Mouse (Mus musculus): ENCODE data around the gene Baz1b.

Baz1b gene

DNA sequence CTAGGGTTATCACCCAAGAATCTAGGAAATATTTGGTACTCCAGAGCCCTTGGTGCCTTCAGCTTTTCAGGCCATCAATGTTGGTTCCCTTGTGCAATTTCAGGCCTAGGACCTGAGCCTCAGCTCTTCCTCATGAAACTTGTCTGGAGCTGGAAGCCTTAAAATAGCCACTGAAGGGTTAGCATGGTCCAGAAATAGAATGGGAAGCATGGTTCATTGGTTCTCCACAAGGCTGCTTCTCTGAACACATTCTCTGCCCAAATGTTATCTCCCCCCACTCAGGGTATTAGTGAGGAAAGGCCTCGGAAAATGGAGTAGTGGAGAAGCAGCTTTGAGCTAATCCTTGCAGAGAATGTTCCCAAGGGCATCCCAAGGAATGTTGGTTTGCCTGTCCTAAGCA is 54.4 kb downstream of the Baz1b start:
- WGBS = 38% methylated on average over 1 of the region's 1 CpGs

GRCm38 (mm10) chr5:135242136-135242535 is 55.1 kb downstream of the Baz1b start:
- WGBS = 82% methylated on average over 12 of the region's 12 CpGs

- WGBS = 80% methylated on average over 3 of the region's 3 CpGs
Observed at GRCm38 (mm10) chr5:135242608-135243007, 55.5 kb downstream of the Baz1b start.

DNA sequence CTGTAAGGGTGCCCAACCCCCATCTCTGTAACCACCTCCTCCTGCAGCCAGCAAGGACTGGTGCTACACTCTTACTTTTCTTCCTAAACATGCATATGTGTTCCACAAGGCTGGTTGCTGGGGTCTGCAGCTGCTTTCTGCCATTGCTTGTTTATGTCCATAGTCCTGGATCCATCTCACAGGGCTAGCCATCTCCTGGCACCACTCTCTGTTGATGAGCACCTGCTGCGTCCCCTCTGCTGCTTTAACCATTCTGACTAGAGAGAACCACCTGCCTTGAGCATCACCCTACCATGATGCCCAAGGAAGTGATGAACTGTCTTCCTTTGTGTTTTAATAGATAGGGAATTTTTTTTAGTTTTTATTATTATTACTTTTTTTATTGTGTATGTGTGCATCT is 56.1 kb downstream of the Baz1b start:
- WGBS = 95% methylated on average over 1 of the region's 1 CpGs

DNA sequence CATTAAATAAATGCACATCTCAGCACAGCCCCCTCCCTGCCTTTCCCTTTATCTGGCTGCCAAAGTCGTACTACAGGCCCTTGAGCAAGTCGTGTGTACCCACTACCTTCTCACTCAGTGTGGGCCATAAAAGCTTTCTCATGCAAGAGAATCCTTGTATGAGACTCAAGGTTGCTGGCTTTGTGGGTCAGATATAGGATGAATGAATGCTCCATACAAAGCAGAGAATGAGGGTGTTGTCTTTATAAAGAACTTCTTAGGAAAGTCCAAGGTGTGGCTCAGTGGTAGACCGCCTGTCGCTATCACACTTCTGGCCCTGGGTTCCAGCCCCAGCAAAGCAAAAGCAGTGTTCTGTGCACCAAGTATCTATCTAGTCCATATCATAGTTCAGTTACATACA is 59.5 kb downstream of the Baz1b start:
- 75% methylated on average over 4 of the region's 4 CpGs for whole genome bisulfite sequencing

GRCm38 (mm10) chr5:135247337-135247736 is 60.3 kb downstream of the Baz1b start:
- WGBS = 67% methylated on average over 9 of the region's 9 CpGs

GRCm38 (mm10) chr5:135248956-135249676 is 62.1 kb downstream of the Baz1b start:
- WGBS = 51% methylated on average over 16 of the region's 16 CpGs

DNA sequence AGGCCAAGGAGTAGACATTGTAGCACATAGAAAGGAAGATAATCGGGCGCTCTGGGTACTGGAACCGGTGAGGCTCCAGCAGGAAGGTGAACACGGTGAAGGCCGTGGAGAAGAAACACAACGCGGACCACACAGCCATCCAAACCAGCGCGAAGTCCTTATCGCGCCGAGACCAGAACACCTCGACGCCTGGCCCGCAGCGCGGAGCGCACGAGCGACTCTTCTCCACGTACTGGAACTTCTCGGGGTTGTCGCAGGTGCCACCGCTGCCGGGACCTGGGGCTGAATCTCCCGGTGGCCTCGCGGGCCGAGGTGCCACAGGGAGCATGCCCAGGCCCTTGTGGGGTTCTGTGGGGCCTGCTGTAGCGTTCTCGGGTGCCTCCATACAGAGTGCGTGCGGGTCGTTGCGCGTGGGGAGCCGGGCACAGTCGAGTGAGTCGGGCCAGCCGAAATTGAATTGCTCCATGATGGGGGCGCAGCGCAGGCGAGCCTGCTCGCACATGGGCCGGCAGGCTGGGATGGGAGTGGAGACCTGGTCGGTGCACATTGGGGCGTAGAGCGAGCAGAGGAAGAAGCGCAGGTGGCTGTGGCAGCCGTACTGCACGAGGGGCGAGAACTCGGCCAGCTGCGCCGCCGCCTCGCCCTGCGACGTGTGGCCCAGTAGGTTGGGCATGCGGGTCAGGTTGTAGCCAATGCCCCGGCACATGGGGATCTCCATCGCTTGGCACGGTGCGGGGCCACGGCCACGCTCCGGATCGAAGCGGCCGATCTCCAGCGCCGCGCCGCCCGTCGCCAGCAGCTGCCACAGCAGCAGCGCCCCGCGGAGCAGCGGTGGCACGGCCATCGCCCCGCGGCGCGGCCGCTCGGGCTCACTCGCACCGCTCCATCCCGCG is 63.4 kb downstream of the Baz1b start:
- 5% methylated on average over 92 of the region's 92 CpGs for WGBS

DNA sequence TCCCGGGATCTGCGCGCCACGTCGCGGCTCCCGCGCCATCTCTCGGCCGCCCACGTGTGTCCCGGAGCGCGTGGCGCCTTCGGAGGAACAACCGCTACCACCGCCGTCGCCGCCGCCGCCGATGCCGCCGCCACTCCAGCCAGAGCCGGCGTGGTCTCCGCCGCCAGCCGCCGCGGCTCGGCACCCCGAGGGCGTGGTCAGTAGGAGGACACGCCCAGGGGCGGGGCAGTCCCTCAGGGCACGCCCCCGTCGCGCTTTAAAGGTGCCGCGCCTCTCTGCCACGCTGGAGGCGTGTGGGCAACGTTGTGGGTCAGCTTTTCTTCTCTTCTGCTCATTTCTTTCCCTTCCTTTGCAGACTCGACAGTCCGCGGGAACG is 64.0 kb downstream of the Baz1b start, which contains the start of gene Fzd9:
Gene Fzd9 (minus strand): TSS at position 152 of the 376 bp plus-strand sequence.
- 1% methylated on average over 51 of the region's 51 CpGs for WGBS

GRCm38 (mm10) chr5:135253741-135254401 is 66.8 kb downstream of the Baz1b start:
- WGBS = 34% methylated on average over 12 of the region's 12 CpGs

- WGBS = 96% methylated on average over 3 of the region's 3 CpGs
Observed at GRCm38 (mm10) chr5:135256166-135256565, 69.1 kb downstream of the Baz1b start.

DNA sequence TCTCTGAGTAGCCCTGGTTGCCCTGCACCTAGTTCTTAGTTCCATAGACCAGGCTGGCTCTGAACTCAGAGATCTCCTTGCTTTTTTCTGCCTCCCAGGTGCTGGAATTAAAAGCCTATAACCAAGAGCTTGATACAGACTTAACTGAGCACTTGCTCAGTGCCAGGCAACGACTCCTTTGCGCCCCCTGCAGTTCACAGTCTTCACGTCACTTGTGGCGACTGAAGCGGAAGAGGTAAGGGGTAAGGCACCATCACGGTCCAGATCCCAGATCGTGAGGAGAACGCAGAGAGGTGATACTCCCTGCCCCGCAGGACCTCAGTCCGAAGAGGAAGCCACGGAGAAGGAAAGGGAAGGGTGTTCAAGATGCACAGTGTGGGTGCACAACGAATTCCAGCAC is 70.5 kb downstream of the Baz1b start:
- 78% methylated on average over 12 of the region's 12 CpGs for WGBS

GRCm38 (mm10) chr5:135258280-135259150 is 71.5 kb downstream of the Baz1b start:
- WGBS = 24% methylated on average over 30 of the region's 30 CpGs

DNA sequence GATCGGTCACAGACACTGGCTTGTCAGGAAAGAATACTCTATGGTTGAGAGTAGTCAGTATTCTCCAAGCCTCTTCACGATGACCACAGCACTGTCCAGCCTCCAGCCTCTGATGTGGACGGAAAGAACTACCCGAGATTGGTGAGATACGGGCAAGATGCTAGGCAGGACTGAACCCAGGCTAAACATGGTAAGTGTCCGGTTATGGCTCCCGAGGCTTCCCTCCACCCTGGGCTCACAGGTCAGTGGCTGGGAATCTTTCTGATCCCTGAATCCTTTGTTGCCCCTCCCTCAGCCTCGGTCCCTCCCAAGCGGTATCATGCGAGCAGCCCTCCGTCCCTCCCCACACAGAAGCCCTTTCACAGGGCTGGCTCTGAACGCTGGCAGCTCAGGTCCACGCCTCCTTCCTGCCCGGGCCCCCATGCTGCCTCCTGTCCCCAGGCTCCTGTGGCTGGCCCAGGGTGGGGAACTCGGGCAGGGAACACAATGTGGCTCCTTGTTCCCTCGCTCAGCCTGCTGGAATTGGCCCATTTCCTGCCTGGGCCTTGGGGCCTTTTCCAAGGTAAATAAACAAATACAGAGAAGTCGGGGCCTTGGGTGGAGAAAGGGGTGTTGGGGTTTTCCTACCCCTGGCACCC is 76.9 kb downstream of the Baz1b start:
- 27% methylated on average over 17 of the region's 17 CpGs for WGBS

DNA sequence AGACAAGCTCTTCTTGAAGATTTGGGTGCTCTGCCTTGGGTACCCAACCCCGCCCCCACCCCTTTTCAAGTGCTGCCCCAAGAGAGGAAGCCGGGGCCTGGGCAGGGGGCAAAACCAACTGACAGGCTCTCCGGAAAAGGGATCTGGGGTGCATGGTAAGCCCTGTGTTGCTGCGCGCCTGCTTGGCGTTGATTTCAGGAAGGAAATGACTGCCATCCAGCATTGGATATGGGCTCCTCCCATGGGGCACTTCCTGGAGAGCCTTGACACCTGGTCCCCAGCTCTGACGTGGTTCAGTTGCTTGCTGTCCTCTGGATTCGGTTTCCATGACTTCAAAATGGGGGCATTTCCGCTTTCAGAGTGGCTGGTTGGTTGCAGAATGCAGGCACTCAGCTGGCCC is 77.5 kb downstream of the Baz1b start:
- 50% methylated on average over 9 of the region's 9 CpGs for WGBS

DNA sequence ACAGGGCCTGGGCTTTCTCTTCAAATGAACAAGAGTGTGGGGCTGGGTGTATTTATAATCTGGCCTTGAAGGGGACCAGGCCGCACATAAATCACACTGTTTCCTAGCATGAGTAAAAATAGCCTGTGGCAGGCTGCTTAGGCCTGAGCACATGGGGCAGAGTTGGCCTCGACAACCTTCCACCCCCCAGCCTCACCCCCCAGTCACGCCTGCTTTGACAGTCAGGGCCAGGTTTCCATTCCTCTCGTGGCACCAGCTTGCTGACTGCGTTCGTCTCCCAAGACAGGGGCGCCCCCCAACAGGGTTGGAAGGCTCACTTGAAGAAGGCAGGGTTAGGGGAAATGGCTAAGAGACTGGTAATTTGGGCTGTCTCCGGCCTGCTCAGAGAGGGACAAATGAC is 82.4 kb downstream of the Baz1b start:
- 91% methylated on average over 8 of the region's 8 CpGs for WGBS

GRCm38 (mm10) chr5:135270361-135270760 is 83.3 kb downstream of the Baz1b start:
- 90% methylated on average over 4 of the region's 4 CpGs for WGBS

DNA sequence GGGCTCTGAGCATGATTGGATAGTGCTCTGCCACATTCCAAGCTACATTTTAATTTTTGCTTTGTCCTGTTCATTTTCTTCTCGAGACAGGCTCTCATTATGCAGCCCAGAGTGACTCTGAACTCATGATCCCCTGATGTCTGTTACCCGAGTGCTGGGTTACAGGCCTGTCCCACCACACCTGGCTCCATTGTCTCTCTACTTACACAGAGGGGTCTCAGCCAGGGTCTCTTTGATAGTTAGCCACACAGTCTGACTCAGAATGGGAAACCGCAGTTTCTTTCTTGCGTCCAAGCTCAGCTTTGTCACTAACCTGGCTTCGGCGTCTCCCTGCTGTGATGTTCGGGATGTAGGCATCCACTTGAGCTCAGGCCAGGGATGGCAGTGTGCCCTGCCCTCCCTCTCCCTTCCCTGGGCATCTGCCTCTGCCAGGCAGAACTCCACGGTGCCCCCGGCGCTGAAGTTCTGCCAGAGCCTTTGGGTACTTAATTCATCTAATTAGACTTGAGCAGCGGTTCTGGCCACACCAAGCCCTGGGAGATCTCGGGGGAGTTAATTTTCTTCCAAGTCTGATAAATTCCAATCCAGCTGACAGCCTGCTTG is 84.6 kb downstream of the Baz1b start:
- WGBS = 46% methylated on average over 12 of the region's 12 CpGs

DNA sequence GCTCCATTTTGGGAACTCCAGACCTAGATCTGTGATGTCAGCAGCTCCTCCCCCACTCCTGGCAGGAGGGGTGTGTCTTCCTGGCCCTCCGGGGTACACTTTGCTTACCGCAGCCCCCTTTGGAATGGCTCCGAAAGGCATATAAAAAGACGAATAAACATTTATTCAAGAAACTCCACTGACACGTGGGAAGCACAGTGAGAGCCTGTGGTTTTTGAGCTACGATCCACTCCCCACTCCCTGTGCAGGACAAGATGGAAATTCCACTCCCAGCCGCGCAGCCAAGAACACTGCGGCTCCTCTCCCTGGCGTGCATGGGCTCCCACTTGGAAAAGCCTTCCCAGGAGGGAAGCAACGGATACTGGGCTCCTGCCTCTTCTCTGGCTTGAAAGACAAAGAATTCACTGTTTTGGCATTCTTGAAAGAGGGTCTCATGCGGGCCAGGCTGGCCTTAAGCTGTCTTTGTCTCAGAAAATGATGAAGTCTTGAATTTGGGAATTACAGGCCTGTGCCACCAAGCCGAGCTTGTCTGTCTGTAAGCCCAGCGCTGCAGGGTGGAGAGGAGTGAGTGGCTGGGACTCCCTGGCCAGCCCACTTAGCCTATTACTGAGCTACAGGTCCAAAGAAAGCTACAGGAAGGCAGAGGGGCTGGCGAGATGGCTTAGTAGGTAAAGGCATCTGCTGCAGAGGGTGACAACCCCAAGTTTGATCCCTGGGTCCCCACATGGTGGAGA is 87.8 kb downstream of the Baz1b start:
- 32% methylated on average over 15 of the region's 15 CpGs for WGBS

- WGBS = 13% methylated on average over 36 of the region's 36 CpGs
Observed at GRCm38 (mm10) chr5:135276597-135276996, 89.5 kb downstream of the Baz1b start.

Data from cerebral cortex, adult 2 months (tissue).